Mouse (Mus musculus): ENCODE data around the gene Troap.

Gene Troap

GRCm38 (mm10) chr15:99074019-99074599 is at the start of gene Troap:
Troap (plus strand) TSS chr15:99074575.
- DNase-seq (ENCODE audit: low spot score), result no peak

GRCm38 (mm10) chr15:99024668-99025314 is 49.6 kb upstream of the Troap start:
- DNase-seq (ENCODE audit: low spot score), result peak; percentile 94

- DNase-seq (ENCODE audit: low spot score), result no peak
Measured at GRCm38 (mm10) chr15:99025414-99025813, 49.0 kb upstream of the Troap start.

GRCm38 (mm10) chr15:99026259-99026658 is 48.1 kb upstream of the Troap start:
- peak; percentile 59 for DNase-seq (ENCODE audit: low spot score)

- no peak for DNase-seq (ENCODE audit: low spot score)
Measured at GRCm38 (mm10) chr15:99027116-99027515, 47.3 kb upstream of the Troap start.

- no peak for DNase-seq (ENCODE audit: low spot score)
Measured at GRCm38 (mm10) chr15:99028874-99029458, 45.4 kb upstream of the Troap start.

GRCm38 (mm10) chr15:99029619-99030584 is 44.5 kb upstream of the Troap start, which contains the start of gene Tuba1c:
Tuba1c (plus strand) TSS chr15:99029891.
- DNase-seq (ENCODE audit: low spot score), result peak; percentile 84

- no peak for DNase-seq (ENCODE audit: low spot score)
Measured at GRCm38 (mm10) chr15:99030585-99031387, 43.6 kb upstream of the Troap start.

- no peak for DNase-seq (ENCODE audit: low spot score)
Measured at GRCm38 (mm10) chr15:99031388-99031675, 43.0 kb upstream of the Troap start.

GRCm38 (mm10) chr15:99032041-99032725 is 42.2 kb upstream of the Troap start:
- no peak for DNase-seq (ENCODE audit: low spot score)

GRCm38 (mm10) chr15:99032726-99033250 is 41.6 kb upstream of the Troap start:
- DNase-seq (ENCODE audit: low spot score), result no peak

GRCm38 (mm10) chr15:99033498-99034270 is 40.7 kb upstream of the Troap start:
- DNase-seq (ENCODE audit: low spot score), result no peak

GRCm38 (mm10) chr15:99035431-99035830 is 38.9 kb upstream of the Troap start:
- no peak for DNase-seq (ENCODE audit: low spot score)

- no peak for DNase-seq (ENCODE audit: low spot score)
Measured at GRCm38 (mm10) chr15:99036249-99036905, 38.0 kb upstream of the Troap start.

- no peak for DNase-seq (ENCODE audit: low spot score)
Measured at GRCm38 (mm10) chr15:99038025-99038424, 36.4 kb upstream of the Troap start.

GRCm38 (mm10) chr15:99038797-99039196 is 35.6 kb upstream of the Troap start:
- DNase-seq (ENCODE audit: low spot score), result no peak

- no peak for DNase-seq (ENCODE audit: low spot score)
Measured at GRCm38 (mm10) chr15:99039306-99039705, 35.1 kb upstream of the Troap start.

- DNase-seq (ENCODE audit: low spot score), result no peak
Measured at GRCm38 (mm10) chr15:99039996-99040919, 34.1 kb upstream of the Troap start.

All from retina, embryonic 14.5 days (tissue).